Comparison of ENCODE assay signal across 8 mouse cellular contexts in the genomic region with DNA sequence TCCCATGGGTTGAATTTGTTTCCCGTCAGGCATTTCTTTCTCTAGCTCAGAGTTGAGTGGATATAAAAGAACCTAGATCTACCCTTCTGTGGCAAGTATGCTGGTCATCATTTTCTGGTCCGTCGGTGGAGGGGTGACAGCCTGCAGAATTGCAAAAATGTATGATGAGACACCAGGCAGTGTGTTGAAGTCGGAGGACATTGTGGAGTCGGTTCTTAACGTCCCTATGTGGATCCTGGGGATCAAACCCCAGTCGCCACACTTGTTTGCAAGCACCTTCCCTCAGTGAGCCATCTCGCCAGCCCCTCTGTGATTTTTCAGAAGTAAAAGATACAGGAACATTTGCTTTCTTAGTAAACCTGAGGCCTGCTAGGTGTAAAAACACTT. TPM values are rescaled to one million over a fixed set of nuclear protein-coding genes. Genes with fewer than 3 reads are reported as not detected.
DNase-seq lines count a peak whose midpoint lies in the region; ATAC-seq and TF ChIP-seq lines count a peak whose summit lies in the region.

No protein-coding gene starts in this region.

- H3K36me3 ChIP-seq in heart, embryonic 10.5 days = peaks cover 24% of the 10 kb centered on the region
- H3K36me3 ChIP-seq in E14TG2a.4 (ENCODE audit: insufficient read depth, low read length) (peaks cover 43% of the 10 kb centered on the region), macrophage (ENCODE audit: inconsistent target) (peaks cover 16% of the 10 kb centered on the region; the same call in 1 of the 2 replicates)
- H3K36me3 ChIP-seq in forebrain, postnatal 0 days (ENCODE audit: insufficient read depth) = peaks cover 11% of the 10 kb centered on the region

- peaks cover 59% of the 10 kb centered on the region for H3K79me2 ChIP-seq in macrophage (ENCODE audit: inconsistent target)

- peak overlapping the region; percentile 86 for H3K4me3 ChIP-seq in heart, embryonic 10.5 days
- peak overlapping the region; percentile 89 for H3K4me3 ChIP-seq in E14TG2a.4 (replicated peaks; ENCODE audit: low read length)
- H3K4me3 ChIP-seq in forebrain, postnatal 0 days (ENCODE audit: low read depth, low read length) = peak overlapping the region; percentile 58
- peak overlapping the region; percentile 83 for H3K4me3 ChIP-seq in macrophage (ENCODE audit: inconsistent target)

- peaks cover 29% of the 10 kb centered on the region for H3K4me1 ChIP-seq in heart, embryonic 10.5 days
- H3K4me1 ChIP-seq in E14TG2a.4 (replicated peaks; ENCODE audit: low read depth, low read length) = peaks cover 72% of the 10 kb centered on the region
- H3K4me1 ChIP-seq in forebrain, postnatal 0 days (ENCODE audit: insufficient read depth) = peaks cover 13% of the 10 kb centered on the region; the same call in 1 of the 2 replicates

- H3K4me2 ChIP-seq in forebrain, postnatal 0 days (ENCODE audit: low read depth) = peak overlapping the region; percentile 63

- DNase-seq in heart, embryonic 10.5 days (ENCODE audit: low spot score) = no peak
- DNase-seq in heart, postnatal 14 days = no peak
- no peak for DNase-seq in forebrain, postnatal 0 days
- no peak for DNase-seq in right cerebral cortex, adult 2 months (ENCODE audit: low spot score in 2 of 2)
- DNase-seq in left cerebral cortex, postnatal 10 days (ENCODE audit: extremely low spot score in 1 of 2, low spot score in 2 of 2) = no peak
- no peak for DNase-seq in testis, postnatal 10 days (ENCODE audit: low spot score)

- ATAC-seq in forebrain, postnatal 0 days = no peak; the same call in 1 of the 2 replicates

- H3K27me3 ChIP-seq in heart, embryonic 10.5 days (ENCODE audit: insufficient read depth, poor library complexity, severe bottlenecking) = no peaks in the 10 kb centered on the region
- H3K27me3 ChIP-seq in E14TG2a.4 (ENCODE audit: insufficient read depth, low read length) = no peaks in the 10 kb centered on the region
- no peaks in the 10 kb centered on the region for H3K27me3 ChIP-seq in forebrain, postnatal 0 days (ENCODE audit: insufficient read depth, low read length)

- no peaks in the 10 kb centered on the region for H3K9me3 ChIP-seq in heart, embryonic 10.5 days
- H3K9me3 ChIP-seq in E14TG2a.4 (ENCODE audit: low read length) = no peaks in the 10 kb centered on the region
- H3K9me3 ChIP-seq in forebrain, postnatal 0 days (ENCODE audit: low read length) = no peaks in the 10 kb centered on the region

- intact Hi-C loops in heart, postnatal 14 days (cut with DNase I) = no loop called here
- intact Hi-C loops in left cerebral cortex, postnatal 10 days (cut with DNase I) = no loop called here

- H3K9ac ChIP-seq in forebrain, postnatal 0 days = peak overlapping the region; percentile 78

- TF ChIP-seq CTCF in E14TG2a.4 (conservative IDR thresholded peaks at IDR 0.05; ENCODE audit: low read length) = no peak
- no peak for TF ChIP-seq CTCF in forebrain, postnatal 0 days (IDR thresholded peaks at IDR 0.05; ENCODE audit: low read depth)

- WGBS in heart, embryonic 10.5 days = 10% methylated on average over 8 of the region's 8 CpGs
- WGBS in forebrain, postnatal 0 days = 1% methylated on average over 8 of the region's 8 CpGs
- WGBS in macrophage (ENCODE audit: missing documents) = 11% methylated on average over 8 of the region's 8 CpGs

- peak overlapping the region; percentile 98 for H3K27ac ChIP-seq in heart, embryonic 10.5 days
- H3K27ac ChIP-seq in forebrain, postnatal 0 days (ENCODE audit: low read depth, low read length) = peak overlapping the region; percentile 89
- peak overlapping the region; percentile 54 for H3K27ac ChIP-seq in macrophage

RNA-seq across cellular contexts. Expression of gene Eid3, which starts 5.5 kb away (rescaled TPM):
- 0.28 and 0.55 TPM in 2 replicates for polyA plus RNA-seq in heart, embryonic 10.5 days (2016; fragmentation: Nextera tagmentation; extraction: Ambion mirVana)
- total RNA-seq in heart, postnatal 14 days (2021) = 1 to 10 TPM; 1.1 to 1.3 TPM
- 1.4 TPM in 2 replicates for total RNA-seq in forebrain, postnatal 0 days (2014; rRNA removed)
- polyA plus RNA-seq in forebrain, postnatal 0 days (2015; fragmentation: Nextera tagmentation; extraction: Ambion mirVana) = 0.14 and 0.30 TPM in 2 replicates
- 100 to 1,000 TPM in 17 of 26 experiments, 10 to 100 TPM in 9; 48.3 to 953 (median 167) TPM for total RNA-seq in macrophage (2018; cell fraction: chromatin; rRNA removed)
- total RNA-seq in macrophage (2018; cell fraction: cytosol; rRNA removed) = 10 to 100 TPM in 2 of 26 experiments, 1 to 10 TPM in 16, under 1 TPM in 8; 0.33 to 11.8 (median 2.0) TPM
- total RNA-seq in macrophage (2018; cell fraction: nucleus; rRNA removed) = 100 to 1,000 TPM in 14 of 26 experiments, 10 to 100 TPM in 12; 19.1 to 576 (median 103) TPM
- 0.26 to 0.80 TPM (median 0.35 TPM) in 3 replicates for polyA plus RNA-seq in macrophage (2018)
- 1 to 10 TPM; 1.8 to 2.1 TPM for total RNA-seq in left cerebral cortex, postnatal 10 days (2021)

RNA-seq across cellular contexts. Expression of gene Txnrd1, which starts 27.2 kb away (rescaled TPM):
- 102 and 120 TPM in 2 replicates for polyA plus RNA-seq in heart, embryonic 10.5 days (2016; fragmentation: Nextera tagmentation; extraction: Ambion mirVana)
- 10 to 100 TPM; 41.5 to 43.9 TPM for total RNA-seq in heart, postnatal 14 days (2021)
- total RNA-seq in forebrain, postnatal 0 days (2014; rRNA removed) = 96.3 and 108 TPM in 2 replicates
- 74.5 and 81.5 TPM in 2 replicates for polyA plus RNA-seq in forebrain, postnatal 0 days (2015; fragmentation: Nextera tagmentation; extraction: Ambion mirVana)
- 1,000 to 10,000 TPM in 5 of 26 experiments, 100 to 1,000 TPM in 21; 113 to 1,687 (median 414) TPM for total RNA-seq in macrophage (2018; cell fraction: chromatin; rRNA removed)
- total RNA-seq in macrophage (2018; cell fraction: cytosol; rRNA removed) = 100 to 1,000 TPM in 10 of 26 experiments, 10 to 100 TPM in 16; 62.8 to 371 (median 91.2) TPM
- 100 to 1,000 TPM in 22 of 26 experiments, 10 to 100 TPM in 4; 65.8 to 967 (median 266) TPM for total RNA-seq in macrophage (2018; cell fraction: nucleus; rRNA removed)
- polyA plus RNA-seq in macrophage (2018) = 84.0 to 182 TPM (median 96.0 TPM) in 3 replicates
- 10 to 100 TPM; 49.7 to 65.9 TPM for total RNA-seq in left cerebral cortex, postnatal 10 days (2021)
